Mouse (Mus musculus) ES-Bruce4 (cell line): Measurements from ENCODE around the gene Akain1.

Experiments used
- CTCF ChIP-seq: IDR thresholded peaks from one replicate; pipeline ENCODE4 v1.8.1; 2011; ENCODE audit warnings: low read depth, low read length
- POLR2A ChIP-seq: IDR thresholded peaks from one replicate; pipeline ENCODE4 v1.8.1; 2011; ENCODE audit warnings: low read length; ENCODE audit not compliant: insufficient read depth

DNA sequence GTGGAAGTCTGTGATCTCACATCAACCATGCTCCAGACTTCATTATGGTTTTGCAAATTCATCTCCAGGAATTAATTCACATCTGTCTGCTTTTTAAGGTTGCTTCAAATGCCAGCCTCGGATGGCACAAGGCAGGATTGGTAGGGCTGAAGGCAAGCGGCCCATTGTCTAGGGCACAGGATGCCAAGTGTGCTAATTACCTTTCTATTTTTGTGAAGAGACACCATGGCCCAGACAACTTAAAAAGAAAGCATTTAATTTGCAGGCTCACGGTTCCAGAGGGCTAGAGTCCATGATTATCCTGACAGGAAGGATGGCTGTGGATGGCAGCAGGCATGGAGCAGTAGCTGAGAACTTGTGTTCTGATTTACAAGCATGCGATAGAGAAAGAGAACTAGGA, 35.0 kb downstream of the Akain1 start:
- no peak for TF ChIP-seq POLR2A
- no peak for TF ChIP-seq CTCF
